Mouse (Mus musculus): ENCODE measurements around the gene Sucnr1.

The Sucnr1 gene

GRCm38 (mm10) chr3:60080572-60080971, 1.1 kb upstream of the Sucnr1 start:
- no peaks in the 10 kb centered on the region for H3K4me1 ChIP-seq (replicated peaks; ENCODE audit: low read depth, low read length)
- H3K9me3 ChIP-seq (ENCODE audit: low read length) = no peaks in the 10 kb centered on the region
- no peak overlapping the region for H3K4me3 ChIP-seq (replicated peaks; ENCODE audit: low read length)
- no peaks in the 10 kb centered on the region for H3K36me3 ChIP-seq (ENCODE audit: insufficient read depth, low read length)
- H3K27me3 ChIP-seq (ENCODE audit: insufficient read depth, low read length) = no peaks in the 10 kb centered on the region
- TF ChIP-seq NANOG (IDR thresholded peaks at IDR 0.05; ENCODE audit: borderline replicate concordance, low read length) (no peak), POU5F1 (IDR thresholded peaks at IDR 0.05; ENCODE audit: borderline replicate concordance, low read length) (no peak), CTCF (conservative IDR thresholded peaks at IDR 0.05; ENCODE audit: low read length) (no peak)

- H3K27me3 ChIP-seq (ENCODE audit: insufficient read depth, low read length) = no peaks in the 10 kb centered on the region
Observed at GRCm38 (mm10) chr3:60082746-60083145, 1.1 kb downstream of the Sucnr1 start.

GRCm38 (mm10) chr3:60085729-60086128, 4.1 kb downstream of the Sucnr1 start:
- no peaks in the 10 kb centered on the region for H3K27me3 ChIP-seq (ENCODE audit: insufficient read depth, low read length)
- H3K36me3 ChIP-seq (ENCODE audit: insufficient read depth, low read length) = no peaks in the 10 kb centered on the region
- no peaks in the 10 kb centered on the region for H3K9me3 ChIP-seq (ENCODE audit: low read length)
- TF ChIP-seq CTCF (conservative IDR thresholded peaks at IDR 0.05; ENCODE audit: low read length) (no peak), NANOG (IDR thresholded peaks at IDR 0.05; ENCODE audit: borderline replicate concordance, low read length) (no peak), POU5F1 (IDR thresholded peaks at IDR 0.05; ENCODE audit: borderline replicate concordance, low read length) (no peak)
- H3K4me3 ChIP-seq (replicated peaks; ENCODE audit: low read length) = no peak overlapping the region
- no peaks in the 10 kb centered on the region for H3K4me1 ChIP-seq (replicated peaks; ENCODE audit: low read depth, low read length)

More at GRCm38 (mm10) chr3:60082746-60083145, 1.1 kb downstream of the Sucnr1 start:
- Histone ChIP-seq H3K36me3 (ENCODE audit: insufficient read depth, low read length) (no peaks in the 10 kb centered on the region), H3K4me1 (replicated peaks; ENCODE audit: low read depth, low read length) (no peaks in the 10 kb centered on the region), H3K9me3 (ENCODE audit: low read length) (no peaks in the 10 kb centered on the region), H3K4me3 (replicated peaks; ENCODE audit: low read length) (no peak overlapping the region)
- no peak for TF ChIP-seq CTCF (conservative IDR thresholded peaks at IDR 0.05; ENCODE audit: low read length)
- TF ChIP-seq NANOG (IDR thresholded peaks at IDR 0.05; ENCODE audit: borderline replicate concordance, low read length) = no peak
- no peak for TF ChIP-seq POU5F1 (IDR thresholded peaks at IDR 0.05; ENCODE audit: borderline replicate concordance, low read length)

GRCm38 (mm10) chr3:60091321-60091720, 9.7 kb downstream of the Sucnr1 start:
- no peak overlapping the region for H3K4me3 ChIP-seq (replicated peaks; ENCODE audit: low read length)
- H3K27me3 ChIP-seq (ENCODE audit: insufficient read depth, low read length) = no peaks in the 10 kb centered on the region
- no peak for TF ChIP-seq CTCF (conservative IDR thresholded peaks at IDR 0.05; ENCODE audit: low read length)
- TF ChIP-seq POU5F1 (IDR thresholded peaks at IDR 0.05; ENCODE audit: borderline replicate concordance, low read length) = no peak
- no peak for TF ChIP-seq NANOG (IDR thresholded peaks at IDR 0.05; ENCODE audit: borderline replicate concordance, low read length)
- H3K36me3 ChIP-seq (ENCODE audit: insufficient read depth, low read length) = no peaks in the 10 kb centered on the region
- no peaks in the 10 kb centered on the region for H3K9me3 ChIP-seq (ENCODE audit: low read length)
- no peaks in the 10 kb centered on the region for H3K4me1 ChIP-seq (replicated peaks; ENCODE audit: low read depth, low read length)

- Histone ChIP-seq H3K4me1 (replicated peaks; ENCODE audit: low read depth, low read length) (no peaks in the 10 kb centered on the region), H3K9me3 (ENCODE audit: low read length) (no peaks in the 10 kb centered on the region), H3K36me3 (ENCODE audit: insufficient read depth, low read length) (no peaks in the 10 kb centered on the region), H3K4me3 (replicated peaks; ENCODE audit: low read length) (no peak overlapping the region), H3K27me3 (ENCODE audit: insufficient read depth, low read length) (no peaks in the 10 kb centered on the region)
- TF ChIP-seq NANOG (IDR thresholded peaks at IDR 0.05; ENCODE audit: borderline replicate concordance, low read length) = no peak
- no peak for TF ChIP-seq POU5F1 (IDR thresholded peaks at IDR 0.05; ENCODE audit: borderline replicate concordance, low read length)
- TF ChIP-seq CTCF (conservative IDR thresholded peaks at IDR 0.05; ENCODE audit: low read length) = no peak
Observed at GRCm38 (mm10) chr3:60094386-60095156, 12.9 kb downstream of the Sucnr1 start.

GRCm38 (mm10) chr3:60096941-60097340, 15.3 kb downstream of the Sucnr1 start:
- TF ChIP-seq NANOG (IDR thresholded peaks at IDR 0.05; ENCODE audit: borderline replicate concordance, low read length) = no peak
- no peak for TF ChIP-seq POU5F1 (IDR thresholded peaks at IDR 0.05; ENCODE audit: borderline replicate concordance, low read length)
- no peak for TF ChIP-seq CTCF (conservative IDR thresholded peaks at IDR 0.05; ENCODE audit: low read length)
- Histone ChIP-seq H3K4me1 (replicated peaks; ENCODE audit: low read depth, low read length) (no peaks in the 10 kb centered on the region), H3K9me3 (ENCODE audit: low read length) (no peaks in the 10 kb centered on the region), H3K36me3 (ENCODE audit: insufficient read depth, low read length) (no peaks in the 10 kb centered on the region), H3K4me3 (replicated peaks; ENCODE audit: low read length) (no peak overlapping the region), H3K27me3 (ENCODE audit: insufficient read depth, low read length) (no peaks in the 10 kb centered on the region)

- no peaks in the 10 kb centered on the region for H3K9me3 ChIP-seq (ENCODE audit: low read length)
- H3K4me1 ChIP-seq (replicated peaks; ENCODE audit: low read depth, low read length) = no peaks in the 10 kb centered on the region
- no peak overlapping the region for H3K4me3 ChIP-seq (replicated peaks; ENCODE audit: low read length)
- H3K27me3 ChIP-seq (ENCODE audit: insufficient read depth, low read length) = no peaks in the 10 kb centered on the region
- TF ChIP-seq CTCF (conservative IDR thresholded peaks at IDR 0.05; ENCODE audit: low read length) (no peak), NANOG (IDR thresholded peaks at IDR 0.05; ENCODE audit: borderline replicate concordance, low read length) (no peak), POU5F1 (IDR thresholded peaks at IDR 0.05; ENCODE audit: borderline replicate concordance, low read length) (no peak)
- H3K36me3 ChIP-seq (ENCODE audit: insufficient read depth, low read length) = no peaks in the 10 kb centered on the region
Observed at GRCm38 (mm10) chr3:60097485-60097884, 15.8 kb downstream of the Sucnr1 start.

GRCm38 (mm10) chr3:60098521-60098920, 16.9 kb downstream of the Sucnr1 start:
- Histone ChIP-seq H3K27me3 (ENCODE audit: insufficient read depth, low read length) (no peaks in the 10 kb centered on the region), H3K4me1 (replicated peaks; ENCODE audit: low read depth, low read length) (peaks cover 5% of the 10 kb centered on the region), H3K4me3 (replicated peaks; ENCODE audit: low read length) (peak overlapping the region; percentile 41), H3K36me3 (ENCODE audit: insufficient read depth, low read length) (no peaks in the 10 kb centered on the region), H3K9me3 (ENCODE audit: low read length) (no peaks in the 10 kb centered on the region)
- TF ChIP-seq NANOG (IDR thresholded peaks at IDR 0.05; ENCODE audit: borderline replicate concordance, low read length) (no peak), CTCF (conservative IDR thresholded peaks at IDR 0.05; ENCODE audit: low read length) (no peak), POU5F1 (IDR thresholded peaks at IDR 0.05; ENCODE audit: borderline replicate concordance, low read length) (no peak)

Data from E14TG2a.4 (cell line).